Mouse (Mus musculus) CH12.LX (cell line): ENCODE measurements around the gene Ift20. TPM values are rescaled to one million over a fixed set of nuclear protein-coding genes. Genes with fewer than 3 reads are reported as not detected.

Experiments used
- DNase-seq: peaks from one replicate; pipeline ENCODE4 v3.0.0-alpha.2; 2013; ENCODE audit errors: extremely low read depth
- H3K27ac ChIP-seq: 2 replicates; pipeline ENCODE4 v1.5.1; 2012; ENCODE audit warnings: low read depth, mild to moderate bottlenecking, control low read depth, moderate library complexity; ENCODE audit not compliant: insufficient read depth
- H3K27me3 ChIP-seq: replicated peaks from 2 replicates; pipeline ENCODE3; 2012; ENCODE audit warnings: inconsistent platforms
- H3K36me3 ChIP-seq, 2 experiments: replicated peaks in 1 of 2; 2 replicates each; pipeline versions ENCODE3 to v1.6.1; 2012; ENCODE audit warnings: inconsistent platforms in 1 of 2, low read length in 1 of 2, mild to moderate bottlenecking in 1 of 2, mixed read lengths in 1 of 2, moderate library complexity in 1 of 2; ENCODE audit not compliant: control insufficient read depth in 1 of 2, insufficient read depth in 1 of 2
- H3K4me1 ChIP-seq, 2 experiments: 2 replicates each; pipeline ENCODE4 v1.6.1; 2012; ENCODE audit warnings: inconsistent platforms in 1 of 2, moderate library complexity in 1 of 2; ENCODE audit not compliant: insufficient read depth in 2 of 2, control insufficient read depth in 1 of 2
- H3K4me2 ChIP-seq: 2 replicates; pipeline ENCODE4 v1.6.1; 2012; ENCODE audit warnings: low read depth, mild to moderate bottlenecking, control low read depth; ENCODE audit not compliant: poor library complexity, insufficient read depth, severe bottlenecking
- H3K4me3 ChIP-seq, 3 experiments: fragments of 150-350 bp in 1 of 3; sonication (generic) in 1 of 3; replicated peaks in 1 of 3; 2 replicates each; pipeline versions ENCODE3 to v1.5.1; 2011 to 2012; ENCODE audit warnings: low read depth in 2 of 3, low read length in 2 of 3, mild to moderate bottlenecking in 2 of 3, moderate library complexity in 2 of 3, control low read depth in 1 of 3, improper control_type of control experiment in 1 of 3, inconsistent platforms in 1 of 3, mixed read lengths in 1 of 3; ENCODE audit not compliant: poor library complexity in 1 of 3
- H3K79me2 ChIP-seq: replicated peaks from 2 replicates; pipeline ENCODE4 v1.6.1; 2012; ENCODE audit warnings: mild to moderate bottlenecking, moderate library complexity; ENCODE audit not compliant: control insufficient read depth, poor library complexity, insufficient read depth, severe bottlenecking; ENCODE audit errors: extremely low read depth
- H3K9ac ChIP-seq: 2 replicates; pipeline ENCODE4 v1.6.1; 2012; ENCODE audit warnings: low read depth, mild to moderate bottlenecking, control low read depth, moderate library complexity; ENCODE audit not compliant: insufficient read depth
- H3K9me3 ChIP-seq: replicated peaks from 2 replicates; pipeline ENCODE3; 2012; ENCODE audit warnings: low read length, inconsistent platforms, mixed read lengths
- BHLHE40 ChIP-seq: IDR thresholded peaks from 2 replicates; pipeline ENCODE4 v1.6.1; 2011; ENCODE audit warnings: mild to moderate bottlenecking, low read depth, low read length, improper control_type of control experiment
- CTCF ChIP-seq, 2 experiments: IDR thresholded peaks in 1 of 2; conservative IDR thresholded peaks in 1 of 2; 2 replicates each; pipeline ENCODE4 v1.5.1; 2011 to 2012; ENCODE audit warnings: low read depth in 2 of 2, low read length in 2 of 2, improper control_type of control experiment in 1 of 2, inconsistent platforms in 1 of 2, mild to moderate bottlenecking in 1 of 2, moderate library complexity in 1 of 2
- E2F4 ChIP-seq: IDR thresholded peaks from 2 replicates; pipeline ENCODE4 v1.6.1; 2011; ENCODE audit warnings: low read depth, low read length, improper control_type of control experiment; ENCODE audit not compliant: insufficient replicate concordance
- EP300 ChIP-seq: IDR thresholded peaks from 2 replicates; pipeline ENCODE4 v1.6.1; 2011; ENCODE audit warnings: low read length, improper control_type of control experiment
- GABPA ChIP-seq: IDR thresholded peaks from 2 replicates; pipeline ENCODE4 v1.6.1; 2012; ENCODE audit warnings: low read depth, low read length, improper control_type of control experiment, inconsistent platforms; ENCODE audit not compliant: insufficient replicate concordance
- IRF4 ChIP-seq: IDR thresholded peaks from 2 replicates; pipeline ENCODE4 v1.6.1; 2014; ENCODE audit warnings: low read depth, mild to moderate bottlenecking, inconsistent platforms, low read length, improper control_type of control experiment
- JUN ChIP-seq: IDR thresholded peaks from 2 replicates; pipeline ENCODE4 v1.6.1; 2011; ENCODE audit warnings: low read depth, mild to moderate bottlenecking, low read length, improper control_type of control experiment, moderate library complexity; ENCODE audit not compliant: insufficient read depth
- MAX ChIP-seq: IDR thresholded peaks from 2 replicates; pipeline ENCODE4 v1.6.1; 2011; ENCODE audit warnings: low read length, improper control_type of control experiment
- PAX5 ChIP-seq: IDR thresholded peaks from 2 replicates; pipeline ENCODE4 v1.6.1; 2012; ENCODE audit warnings: low read length, inconsistent platforms, mixed read lengths
- RAD21 ChIP-seq: IDR thresholded peaks from 2 replicates; pipeline ENCODE4 v1.6.1; 2011; ENCODE audit warnings: low read depth, mild to moderate bottlenecking, low read length, improper control_type of control experiment, moderate library complexity
- RCOR1 ChIP-seq: conservative IDR thresholded peaks from 2 replicates; pipeline ENCODE4 v1.6.1; 2012; ENCODE audit warnings: low read depth, mild to moderate bottlenecking, inconsistent platforms, low read length, improper control_type of control experiment
- SIN3A ChIP-seq: IDR thresholded peaks from 2 replicates; pipeline ENCODE4 v1.6.1; 2012; ENCODE audit warnings: low read length, improper control_type of control experiment, inconsistent platforms
- SMC3 ChIP-seq: IDR thresholded peaks from 2 replicates; pipeline ENCODE4 v1.6.1; 2011; ENCODE audit warnings: low read depth, low read length, improper control_type of control experiment
- UBTF ChIP-seq: IDR thresholded peaks from 2 replicates; pipeline ENCODE4 v1.6.1; 2012; ENCODE audit warnings: low read depth, mild to moderate bottlenecking, inconsistent platforms, low read length, improper control_type of control experiment, moderate library complexity
- USF1 ChIP-seq: IDR thresholded peaks from 2 replicates; pipeline ENCODE4 v1.6.1; 2014; ENCODE audit warnings: low read depth, mild to moderate bottlenecking, inconsistent platforms, low read length, improper control_type of control experiment
- USF2 ChIP-seq: conservative IDR thresholded peaks from 2 replicates; pipeline ENCODE4 v1.6.1; 2011; ENCODE audit warnings: low read depth, low read length, improper control_type of control experiment
- ZC3H11A ChIP-seq: IDR thresholded peaks from 2 replicates; pipeline ENCODE4 v1.6.1; 2012; ENCODE audit warnings: low read depth, mild to moderate bottlenecking, inconsistent platforms, low read length, improper control_type of control experiment
- ZNF384 ChIP-seq: IDR thresholded peaks from 2 replicates; pipeline ENCODE4 v1.6.1; 2012; ENCODE audit warnings: low read depth, low read length, improper control_type of control experiment, inconsistent platforms
- dilution Hi-C: fragments of 300-500 bp; cut with MboI; formaldehyde crosslinking; loops from 2 replicates; pipeline ENCODE4 v1.14.3; 2020; ENCODE audit warnings: low sequenced_read_pairs; ENCODE audit not compliant: extremely low pct_unique_long_range_greater_than_20kb, extremely low pct_ligation_motif_present
- in situ Hi-C: fragments of 300-500 bp; cut with MboI; formaldehyde crosslinking; loops from 3 replicates; pipeline ENCODE4 v1.14.3; 2019; ENCODE audit warnings: low sequenced_read_pairs, low pct_ligation_motif_present, low pct_unique_long_range_greater_than_20kb, mixed read lengths
- polyA plus RNA-seq: library from polyadenylated mRNA; unstranded; fragments of >175 nt; gene quantifications from 2 replicates; pipeline ENCODE4 v1.2.1, GENCODE M21; 2012; ENCODE audit warnings: low read depth; ENCODE audit not compliant: insufficient read length
- total RNA-seq, 2 experiments: library from RNA; depleted of rRNA; stranded (reverse); fragments of 300-350 nt in 1 of 2; fragments of >200 nt in 1 of 2; gene quantifications; 2 replicates each; pipeline ENCODE4 v1.2.3; 2012 to 2014

The Ift20 gene
- total and polyA plus RNA-seq, 3 experiments, result 124 to 151 (median 136) TPM

DNA sequence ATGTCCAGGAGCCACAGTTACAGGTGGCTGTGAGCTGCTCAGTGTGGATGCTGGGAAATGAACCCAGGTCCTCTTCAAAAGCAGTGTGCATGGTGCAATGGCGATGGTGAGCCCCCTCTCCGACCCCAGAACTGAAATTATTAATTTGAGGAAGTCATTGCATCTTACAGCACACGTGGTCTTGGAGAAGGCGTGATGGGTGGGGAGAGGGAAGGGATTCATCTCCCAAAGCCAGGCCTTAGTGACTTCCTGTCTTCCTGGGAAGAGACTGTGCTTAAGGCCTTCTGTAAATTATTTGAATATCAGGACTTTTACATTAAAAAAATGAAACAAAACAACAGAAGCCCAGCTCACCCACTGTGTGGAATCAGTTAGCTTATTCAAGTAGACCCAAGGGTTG lies 19.9 kb downstream of the Ift20 start:
- in situ Hi-C loops, result loop anchor here (25.0 kb wide), 1 partner anchor 656 kb away; no protein-coding TSS in a partner anchor
- no peaks in the 10 kb centered on the region for H3K27me3 ChIP-seq
- H3K4me2 ChIP-seq, result no peak overlapping the region
- DNase-seq, result no peak
- no peaks in the 10 kb centered on the region for H3K36me3 ChIP-seq
- no peak overlapping the region for H3K9ac ChIP-seq
- H3K4me3 ChIP-seq, result no peak overlapping the region
- peaks cover 0 to 9% of the 10 kb centered on the region in 2 experiments; a peak in 3 of 4 replicates for H3K4me1 ChIP-seq
- H3K9me3 ChIP-seq, result peaks cover 14% of the 10 kb centered on the region
- TF ChIP-seq ZNF384, result no peak
- TF ChIP-seq SMC3, result no peak
- H3K27ac ChIP-seq, result no peak overlapping the region
- H3K79me2 ChIP-seq, result no peaks in the 10 kb centered on the region
- dilution Hi-C loops, result no loop called here

GRCm38 (mm10) chr11:78557241-78557640 lies 21.1 kb downstream of the Ift20 start:
- dilution Hi-C loops (no loop called here), in situ Hi-C loops (loop anchor here (25.0 kb wide), 1 partner anchor 655 kb away; no protein-coding TSS in a partner anchor)
- Histone ChIP-seq H3K9me3 (peaks cover 9% of the 10 kb centered on the region), H3K9ac (no peak overlapping the region), H3K36me3 (no peaks in the 10 kb centered on the region), H3K27ac (no peak overlapping the region), H3K4me3 (no peak overlapping the region), H3K27me3 (no peaks in the 10 kb centered on the region), H3K4me1 (peaks cover 0 to 6% of the 10 kb centered on the region in 2 experiments; a peak in 1 of 4 replicates), H3K4me2 (no peak overlapping the region), H3K79me2 (no peaks in the 10 kb centered on the region)
- TF ChIP-seq RAD21 (peak; percentile 43), SMC3 (peak; percentile 63), UBTF (no peak), SIN3A (no peak), CTCF (conservative IDR thresholded peaks at IDR 0.05 in 1 of 2, IDR thresholded peaks at IDR 0.05 in 1 of 2; ENCODE audit: low read depth in 2 of 2, low read length in 2 of 2) (peak; percentile 76 to 82), MAX (no peak), ZC3H11A (no peak)
- DNase-seq, result peak; percentile 43

DNA sequence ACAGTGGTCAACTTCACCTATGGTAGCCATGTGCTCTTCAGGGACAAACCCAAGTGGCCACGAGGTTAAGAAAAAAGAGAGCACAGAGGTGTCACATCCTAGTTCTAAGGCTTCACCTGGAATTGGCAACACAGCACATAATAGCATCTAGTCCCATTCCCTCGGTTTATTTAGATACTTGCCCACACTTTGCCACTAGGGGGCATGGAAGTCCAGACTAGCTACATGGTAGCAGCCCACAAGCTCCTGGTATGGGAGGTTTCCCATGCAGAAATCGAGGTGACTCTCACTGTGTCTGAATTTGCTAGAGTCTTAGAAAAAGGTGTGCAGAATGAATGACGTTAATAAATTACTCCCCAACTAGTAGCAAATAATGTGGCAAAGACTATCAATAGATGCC lies 24.3 kb downstream of the Ift20 start:
- in situ Hi-C loops, result loop anchor here (10.0 to 25.0 kb wide), 3 partner anchors 264 to 652 kb away; partner anchors contain the start of gene Lyrm9
- H3K79me2 ChIP-seq, result no peaks in the 10 kb centered on the region
- no peaks in the 10 kb centered on the region for H3K9me3 ChIP-seq
- no peak overlapping the region for H3K4me3 ChIP-seq
- H3K9ac ChIP-seq, result no peak overlapping the region
- no peak overlapping the region for H3K4me2 ChIP-seq
- DNase-seq, result peak; percentile 78
- dilution Hi-C loops, result no loop called here
- H3K4me1 ChIP-seq, result peaks cover 0 to 6% of the 10 kb centered on the region in 2 experiments; a peak in 1 of 4 replicates
- TF ChIP-seq CTCF (conservative IDR thresholded peaks at IDR 0.05 in 1 of 2, IDR thresholded peaks at IDR 0.05 in 1 of 2; ENCODE audit: low read depth in 2 of 2, low read length in 2 of 2), result peak; percentile 94 to 95
- TF ChIP-seq IRF4, result no peak
- peak; percentile 78 for TF ChIP-seq SMC3
- no peak for TF ChIP-seq SIN3A
- no peak for TF ChIP-seq GABPA
- no peak for TF ChIP-seq E2F4
- peak; percentile 85 for TF ChIP-seq RAD21
- no peak for TF ChIP-seq BHLHE40
- TF ChIP-seq USF1, result no peak
- TF ChIP-seq JUN, result no peak
- TF ChIP-seq PAX5, result no peak
- TF ChIP-seq EP300, result no peak
- TF ChIP-seq RCOR1, result no peak
- no peak for TF ChIP-seq USF2
- H3K27ac ChIP-seq, result no peak overlapping the region
- H3K36me3 ChIP-seq, result peaks cover 0 to 5% of the 10 kb centered on the region in 2 experiments
- no peaks in the 10 kb centered on the region for H3K27me3 ChIP-seq
